Mouse (Mus musculus) lung, embryonic 16.5 days (tissue): ENCODE data around the gene Ankrd60. TPM values are rescaled to one million over a fixed set of nuclear protein-coding genes. Genes with fewer than 3 reads are reported as not detected.

Experiments
- ATAC-seq: fragments of 200-750 bp; cut with Nextera tagmentation; 2 replicates; pipeline ENCODE4 v1.8.0; 2017; ENCODE audit warnings: low read depth, mild to moderate bottlenecking, moderate library complexity
- H3K27ac ChIP-seq: fragments of 300-500 bp; sonication (generic); 2 replicates; pipeline ENCODE4 v1.5.1; 2014; ENCODE audit warnings: mild to moderate bottlenecking, control low read depth, low read length
- H3K27me3 ChIP-seq: fragments of 300-500 bp; sonication (generic); 2 replicates; pipeline ENCODE4 v1.6.1; 2014; ENCODE audit warnings: low read depth, low read length, mixed read lengths; ENCODE audit not compliant: control insufficient read depth, insufficient read depth
- H3K36me3 ChIP-seq: fragments of 300-500 bp; sonication (generic); 2 replicates; pipeline ENCODE4 v1.6.1; 2014; ENCODE audit warnings: low read length; ENCODE audit not compliant: control insufficient read depth, insufficient read depth
- H3K4me1 ChIP-seq: fragments of 300-500 bp; sonication (generic); replicated peaks from 2 replicates; pipeline ENCODE4 v1.6.1; 2014; ENCODE audit warnings: low read length, mixed read lengths; ENCODE audit not compliant: control insufficient read depth, insufficient read depth
- H3K4me2 ChIP-seq: fragments of 300-500 bp; sonication (generic); 2 replicates; pipeline ENCODE4 v1.6.1; 2014; ENCODE audit warnings: low read depth, low read length, control low read depth
- H3K4me3 ChIP-seq: fragments of 300-500 bp; sonication (generic); 2 replicates; pipeline ENCODE4 v1.5.1; 2014; ENCODE audit warnings: mild to moderate bottlenecking, low read length, control low read depth
- H3K9ac ChIP-seq: fragments of 300-500 bp; sonication (generic); 2 replicates; pipeline ENCODE4 v1.6.1; 2014; ENCODE audit warnings: low read length, control low read depth
- H3K9me3 ChIP-seq: fragments of 300-500 bp; sonication (generic); 2 replicates; pipeline ENCODE4 v1.6.1; 2016; ENCODE audit warnings: low read length; ENCODE audit not compliant: control insufficient read depth
- WGBS: fragments of 180-500 bp; shearing (Covaris S2); extraction: QIAGEN DNeasy Blood & Tissue Kit; methylation state at CpG from one replicate; pipeline ENCODE4 v1.1.7; 2014; 5-methylcytosine and 5-hydroxymethylcytosine counted together
- polyA plus RNA-seq: library from polyadenylated mRNA; unstranded; fragments of >200 nt; fragmentation: Nextera tagmentation; extraction: Ambion mirVana; gene quantifications from 2 replicates; pipeline ENCODE4 v1.2.1, GENCODE M21; 2015

Ankrd60 gene
- polyA plus RNA-seq, 1 experiment from 2014 or later: not detected

DNA sequence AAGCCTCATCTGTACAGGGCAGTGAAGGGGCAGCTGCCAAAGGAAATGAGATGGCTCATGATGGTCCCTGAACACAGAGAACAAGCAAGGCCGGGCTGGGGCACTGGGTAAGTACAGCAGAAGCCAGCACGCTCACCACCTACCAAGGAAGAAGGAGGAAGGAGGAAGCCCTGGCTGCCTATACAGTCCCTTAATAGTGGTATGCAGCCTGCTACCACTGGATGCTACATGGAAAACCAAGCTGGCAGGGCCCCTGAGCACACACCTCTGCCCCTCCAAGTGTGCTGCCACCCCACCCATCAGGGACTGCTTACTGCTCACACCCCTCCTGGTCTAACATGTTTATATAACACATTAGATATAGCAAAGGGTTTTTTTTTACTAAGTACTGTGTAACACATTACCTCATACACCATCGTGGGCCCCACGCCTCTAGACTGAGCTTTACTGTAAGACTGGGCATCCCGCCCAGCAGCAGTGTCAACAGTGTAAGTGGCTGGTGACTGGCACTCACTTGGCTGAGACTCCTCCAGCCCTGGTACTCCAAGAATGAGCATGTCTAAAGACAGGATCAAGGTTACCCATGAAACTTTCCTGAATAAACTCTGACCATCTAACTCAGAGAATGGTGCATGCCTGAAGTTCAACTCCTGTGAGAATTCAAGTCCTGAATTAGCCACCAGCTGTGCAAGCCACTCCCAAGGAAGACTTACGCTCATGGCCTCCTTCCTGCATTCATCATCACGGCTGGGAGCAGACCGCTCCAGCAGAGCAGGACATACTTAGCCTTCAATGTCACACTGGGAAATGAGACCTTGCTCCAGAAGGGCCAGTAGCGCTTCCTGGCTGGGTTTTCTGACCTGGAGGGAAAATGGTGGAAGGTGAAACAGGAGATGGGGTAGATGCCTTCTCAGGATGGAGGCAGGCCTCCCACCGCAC, 30.1 kb upstream of the Ankrd60 start:
- H3K27me3 ChIP-seq: no peaks in the 10 kb centered on the region
- ATAC-seq: peak; percentile 97
- no peak overlapping the region for H3K4me3 ChIP-seq
- no peak overlapping the region for H3K4me2 ChIP-seq
- peaks cover 14% of the 10 kb centered on the region for H3K4me1 ChIP-seq
- H3K27ac ChIP-seq: peak overlapping the region; percentile 53
- no peaks in the 10 kb centered on the region for H3K9me3 ChIP-seq
- 38% methylated on average over 10 of the region's 10 CpGs for WGBS
- H3K9ac ChIP-seq: no peak overlapping the region
- no peaks in the 10 kb centered on the region for H3K36me3 ChIP-seq

DNA sequence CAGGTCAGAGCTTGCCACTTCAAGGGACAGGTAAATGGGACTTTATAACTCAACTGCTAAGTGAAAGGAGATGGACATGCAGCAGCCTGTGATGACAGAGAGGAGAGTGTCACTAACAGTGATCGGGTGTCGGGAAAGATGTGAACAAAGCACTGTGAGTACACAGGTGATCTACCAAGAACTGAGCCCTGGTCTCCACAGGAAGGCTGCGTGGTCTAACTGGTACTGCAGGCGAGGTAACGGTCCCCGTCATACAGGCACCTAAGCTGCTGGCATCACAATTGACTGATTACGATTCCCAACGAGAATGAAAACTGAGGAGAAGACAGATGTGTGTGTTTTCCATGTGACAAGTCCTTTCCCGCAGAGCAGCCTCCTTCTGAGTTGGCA, 28.2 kb upstream of the Ankrd60 start:
- no peak overlapping the region for H3K9ac ChIP-seq
- H3K4me1 ChIP-seq: peaks cover 14% of the 10 kb centered on the region
- H3K9me3 ChIP-seq: no peaks in the 10 kb centered on the region
- H3K36me3 ChIP-seq: no peaks in the 10 kb centered on the region; the same call in none of the 2 replicates
- H3K4me2 ChIP-seq: no peak overlapping the region
- no peak overlapping the region for H3K4me3 ChIP-seq
- H3K27ac ChIP-seq: no peak overlapping the region
- no peaks in the 10 kb centered on the region for H3K27me3 ChIP-seq
- WGBS: 83% methylated on average over 9 of the region's 9 CpGs
- no peak for ATAC-seq

GRCm38 (mm10) chr2:173605713-173606414, 27.7 kb upstream of the Ankrd60 start:
- no peak overlapping the region for H3K4me2 ChIP-seq
- H3K27me3 ChIP-seq: no peaks in the 10 kb centered on the region
- peaks cover 2% of the 10 kb centered on the region for H3K36me3 ChIP-seq
- H3K27ac ChIP-seq: no peak overlapping the region
- H3K9ac ChIP-seq: no peak overlapping the region
- WGBS: 70% methylated on average over 12 of the region's 12 CpGs
- peaks cover 14% of the 10 kb centered on the region for H3K4me1 ChIP-seq
- H3K9me3 ChIP-seq: no peaks in the 10 kb centered on the region
- no peak for ATAC-seq
- no peak overlapping the region for H3K4me3 ChIP-seq

- Histone ChIP-seq H3K27me3 (no peaks in the 10 kb centered on the region), H3K9ac (no peak overlapping the region), H3K27ac (no peak overlapping the region), H3K36me3 (peaks cover 6% of the 10 kb centered on the region), H3K4me1 (no peaks in the 10 kb centered on the region), H3K9me3 (no peaks in the 10 kb centered on the region), H3K4me2 (no peak overlapping the region), H3K4me3 (no peak overlapping the region)
- ATAC-seq: no peak
- WGBS: 89% methylated on average over 1 of the region's 1 CpGs
These were observed 23.7 kb upstream of the Ankrd60 start for GRCm38 (mm10) chr2:173601861-173602260.

- H3K4me3 ChIP-seq: no peak overlapping the region
- ATAC-seq: 0 out of 2 replicates have a peak, but pooled peaks have one; percentile 36
- no peaks in the 10 kb centered on the region for H3K9me3 ChIP-seq
- H3K27me3 ChIP-seq: no peaks in the 10 kb centered on the region
- H3K4me2 ChIP-seq: no peak overlapping the region
- no peak overlapping the region for H3K27ac ChIP-seq
- 52% methylated on average over 10 of the region's 10 CpGs for WGBS
- H3K9ac ChIP-seq: no peak overlapping the region
- H3K4me1 ChIP-seq: peaks cover 5% of the 10 kb centered on the region
- no peaks in the 10 kb centered on the region for H3K36me3 ChIP-seq
These were observed 17.2 kb upstream of the Ankrd60 start for GRCm38 (mm10) chr2:173595374-173595781.

DNA sequence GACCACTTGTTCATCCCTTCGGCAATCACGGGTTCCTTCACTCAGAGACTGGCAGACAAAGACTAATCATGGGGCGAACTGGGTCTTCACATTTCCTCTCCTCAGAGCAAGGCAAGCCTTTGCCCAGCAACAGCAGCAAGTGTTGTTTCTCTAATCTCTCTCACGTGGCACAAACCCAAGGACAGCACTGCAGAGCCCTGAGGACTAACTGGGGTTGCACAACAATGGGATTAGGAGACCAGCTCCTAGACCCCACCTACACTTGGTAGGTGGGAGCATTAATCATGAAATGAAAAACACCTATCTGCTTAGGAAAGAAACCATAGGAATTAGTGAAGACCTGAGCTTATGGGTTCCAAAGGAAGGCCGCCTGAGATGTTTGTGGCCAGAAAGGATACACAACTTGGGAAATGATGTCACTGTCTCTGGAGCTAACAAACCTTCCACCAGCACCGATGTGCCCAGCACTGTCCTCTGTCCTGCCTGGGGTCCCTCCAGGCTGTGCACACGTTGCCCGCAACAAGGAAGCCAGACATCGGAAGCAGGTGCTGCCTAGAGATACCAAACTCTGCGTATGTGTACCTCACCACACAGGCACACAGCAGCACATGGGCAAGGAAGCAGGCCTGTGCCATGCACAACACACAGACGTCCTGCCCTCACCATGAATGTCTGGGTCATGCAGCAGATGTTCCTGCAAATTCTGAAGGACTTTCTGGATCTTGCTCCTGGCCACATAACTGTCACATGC, 16.3 kb upstream of the Ankrd60 start:
- H3K4me3 ChIP-seq: no peak overlapping the region
- no peak overlapping the region for H3K4me2 ChIP-seq
- H3K9ac ChIP-seq: no peak overlapping the region
- H3K36me3 ChIP-seq: no peaks in the 10 kb centered on the region
- no peak; the same call in 1 of the 2 replicates for ATAC-seq
- WGBS: 72% methylated on average over 11 of the region's 11 CpGs
- H3K9me3 ChIP-seq: no peaks in the 10 kb centered on the region
- H3K27me3 ChIP-seq: no peaks in the 10 kb centered on the region
- peaks cover 5% of the 10 kb centered on the region for H3K4me1 ChIP-seq
- H3K27ac ChIP-seq: no peak overlapping the region

DNA sequence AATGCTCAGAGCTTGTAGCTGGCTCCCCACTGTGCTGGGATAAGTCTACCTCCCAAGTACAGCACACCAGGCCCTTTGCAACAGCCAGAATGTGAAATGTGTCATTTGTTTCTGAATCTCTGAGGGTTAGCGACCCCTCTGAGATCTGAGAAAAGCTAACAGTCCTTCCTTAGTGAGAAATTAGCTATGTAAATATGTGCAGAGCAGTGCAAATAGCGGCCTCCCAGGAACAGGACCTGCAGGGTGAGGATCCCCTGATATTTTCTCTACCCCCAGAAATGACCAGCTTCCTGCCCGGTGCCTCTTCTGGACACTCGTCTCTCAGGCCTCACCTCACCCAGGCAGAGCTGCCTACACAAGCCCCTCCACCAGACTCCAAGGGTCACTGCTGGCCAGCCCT, 15.7 kb upstream of the Ankrd60 start:
- Histone ChIP-seq H3K36me3 (no peaks in the 10 kb centered on the region), H3K27me3 (no peaks in the 10 kb centered on the region), H3K27ac (no peak overlapping the region), H3K4me1 (peaks cover 5% of the 10 kb centered on the region), H3K9me3 (no peaks in the 10 kb centered on the region), H3K4me3 (no peak overlapping the region), H3K9ac (no peak overlapping the region), H3K4me2 (no peak overlapping the region)
- WGBS: 45% methylated on average over 4 of the region's 4 CpGs
- ATAC-seq: peak; percentile 13; the same call in 1 of the 2 replicates

GRCm38 (mm10) chr2:173592781-173593180, 14.6 kb upstream of the Ankrd60 start:
- no peaks in the 10 kb centered on the region for H3K9me3 ChIP-seq
- H3K27ac ChIP-seq: no peak overlapping the region
- H3K4me1 ChIP-seq: peaks cover 5% of the 10 kb centered on the region
- H3K4me3 ChIP-seq: no peak overlapping the region
- no peaks in the 10 kb centered on the region for H3K27me3 ChIP-seq
- H3K9ac ChIP-seq: no peak overlapping the region
- no peak overlapping the region for H3K4me2 ChIP-seq
- 62% methylated on average over 9 of the region's 9 CpGs for WGBS
- H3K36me3 ChIP-seq: no peaks in the 10 kb centered on the region
- ATAC-seq: no peak

- H3K27ac ChIP-seq: no peak overlapping the region
- H3K4me2 ChIP-seq: no peak overlapping the region
- no peak overlapping the region for H3K4me3 ChIP-seq
- H3K9ac ChIP-seq: no peak overlapping the region
- no peak for ATAC-seq
- H3K36me3 ChIP-seq: no peaks in the 10 kb centered on the region
- 83% methylated on average over 5 of the region's 5 CpGs for WGBS
- H3K4me1 ChIP-seq: peaks cover 4% of the 10 kb centered on the region; the same call in 1 of the 2 replicates
- H3K27me3 ChIP-seq: peaks cover 22% of the 10 kb centered on the region
- H3K9me3 ChIP-seq: peaks cover 2% of the 10 kb centered on the region; the same call in 1 of the 2 replicates
These were observed 9.2 kb upstream of the Ankrd60 start for GRCm38 (mm10) chr2:173587411-173587810.
